Mouse (Mus musculus) brain, embryonic 14.5 days (tissue): ENCODE measurements around the gene Gpr146.

Experiments used
- CTCF ChIP-seq: fragments of 200-500 bp; IDR thresholded peaks from 2 replicates; pipeline ENCODE4 v1.5.1; 2012; ENCODE audit warnings: inconsistent platforms, mild to moderate bottlenecking, moderate library complexity, borderline replicate concordance; ENCODE audit not compliant: insufficient read depth, insufficient read length; ENCODE audit errors: extremely low read depth
- POLR2A ChIP-seq: fragments of 200-500 bp; IDR thresholded peaks from 2 replicates; pipeline ENCODE4 v1.6.1; 2012; ENCODE audit warnings: mild to moderate bottlenecking, inconsistent platforms, borderline replicate concordance; ENCODE audit not compliant: poor library complexity, insufficient read depth, insufficient read length, severe bottlenecking; ENCODE audit errors: extremely low read depth

GRCm38 (mm10) chr5:139353496-139353895 is 24.0 kb upstream of the Gpr146 start:
- TF ChIP-seq POLR2A (no peak), CTCF (peak; percentile 41; the same call in 1 of the 2 replicates)
